Mouse (Mus musculus) heart, adult 2 months (tissue): Measurements from ENCODE around the gene Pecam1.
A peak's percentile ranks its signal among the peaks of the same experiment; 100 is the strongest.

Experiments
- CTCF ChIP-seq: fragments of 200-600 bp; IDR thresholded peaks from 2 replicates; pipeline ENCODE4 v1.8.1; 2022; ENCODE audit warnings: antibody characterized with exemption, mild to moderate bottlenecking, moderate library complexity
- POLR2A ChIP-seq: fragments of 200-500 bp; IDR thresholded peaks from 2 replicates; pipeline ENCODE4 v1.6.1; 2011; ENCODE audit warnings: mild to moderate bottlenecking, low read depth, low read length, control low read depth; ENCODE audit not compliant: insufficient read depth

GRCm38 (mm10) chr11:106737178-106737621 lies 13.2 kb downstream of the Pecam1 start:
- TF ChIP-seq CTCF (no peak), POLR2A (peak; percentile 37; the same call in 1 of the 2 replicates)
